Mouse (Mus musculus) testis, adult 2 months (tissue): ENCODE measurements around the gene Zfp93.

Experiments
- CTCF ChIP-seq: fragments of 200-500 bp; IDR thresholded peaks from 2 replicates; pipeline ENCODE4 v1.5.1; 2012; ENCODE audit warnings: low read depth, mild to moderate bottlenecking, inconsistent platforms, low read length, moderate library complexity; ENCODE audit not compliant: control insufficient read depth, insufficient read depth, insufficient replicate concordance
- POLR2A ChIP-seq: fragments of 200-500 bp; IDR thresholded peaks from 2 replicates; pipeline ENCODE4 v1.6.1; 2012; ENCODE audit warnings: low read depth, mild to moderate bottlenecking, inconsistent platforms, low read length, moderate library complexity; ENCODE audit not compliant: control insufficient read depth

GRCm38 (mm10) chr7:24298973-24299708 lies 28.9 kb downstream of the Zfp93 start:
- peak; percentile 33; the same call in 1 of the 2 replicates for TF ChIP-seq CTCF
- TF ChIP-seq POLR2A: peak; percentile 63; the same call in 1 of the 2 replicates
